Mouse (Mus musculus): ENCODE results near the gene Hhat. TPM values are rescaled to one million over a fixed set of nuclear protein-coding genes. Genes with fewer than 3 reads are reported as not detected.

The Hhat gene
- total RNA-seq, 2 experiments from 2014 or later: 1.0 to 2.4 TPM

DNA sequence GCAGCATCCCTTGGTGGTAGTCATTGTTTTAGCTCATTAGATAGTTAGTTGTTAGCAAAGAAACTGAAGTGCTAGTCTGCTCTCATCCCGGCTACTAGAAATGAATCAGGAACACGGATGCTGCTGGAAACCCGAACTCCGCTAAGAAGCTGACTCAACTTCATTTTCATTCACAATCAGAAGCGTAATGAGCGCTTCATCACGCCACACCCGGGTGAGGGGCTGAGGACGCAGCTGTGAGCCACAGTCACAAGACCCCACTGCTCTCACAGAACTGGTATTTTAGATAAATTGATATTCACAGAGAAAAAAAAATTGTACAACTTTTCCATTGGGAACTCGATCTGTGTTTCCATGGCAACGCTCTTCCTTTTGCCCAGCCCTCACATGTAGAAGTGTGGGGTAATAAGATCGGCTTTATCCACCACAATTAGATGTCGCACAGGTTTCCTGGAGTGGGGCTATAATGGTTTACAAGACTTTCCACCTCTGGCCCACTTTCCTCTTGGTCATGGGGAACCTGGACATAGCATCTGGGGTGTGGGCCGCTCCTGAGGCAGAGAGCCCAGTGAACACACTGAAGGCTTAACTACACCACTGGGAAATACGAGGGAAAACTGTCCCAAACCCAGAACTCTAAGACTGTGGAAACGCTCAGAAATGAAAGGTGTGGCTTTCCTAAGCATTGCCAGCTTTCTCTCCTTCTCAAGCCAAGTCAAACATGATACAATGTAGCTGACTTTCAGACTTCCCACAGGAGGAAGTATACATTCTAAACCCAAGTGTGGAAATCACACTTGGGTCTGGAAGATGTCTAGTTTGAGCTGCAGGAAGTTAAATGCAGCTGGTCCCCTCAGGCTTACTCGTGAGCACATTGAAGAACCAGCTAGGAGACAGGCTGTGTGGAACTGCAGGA is 14.3 kb upstream of the Hhat start:
- peak; percentile 31 for ATAC-seq (replicated peaks; ENCODE audit: poor library complexity, severe bottlenecking)

DNA sequence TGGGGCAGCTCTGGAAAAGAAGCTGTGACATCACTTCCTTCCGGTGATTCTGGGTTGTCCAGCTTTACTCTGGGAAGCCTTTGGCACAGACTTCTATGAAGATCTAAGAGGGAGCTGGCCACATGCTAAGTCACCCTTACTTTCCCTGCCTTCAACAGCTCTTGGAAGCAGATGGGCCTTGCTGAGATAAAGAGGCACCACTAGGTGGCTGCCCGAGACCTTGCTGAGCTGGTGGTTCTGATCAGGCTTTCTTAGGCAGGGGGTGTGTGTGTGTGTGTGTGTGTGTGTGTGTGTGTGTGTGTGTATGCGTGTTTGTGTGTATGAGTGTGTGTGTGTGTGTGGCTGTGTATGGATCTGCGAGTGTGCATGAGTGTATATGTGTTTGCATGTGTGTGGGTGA is 13.4 kb upstream of the Hhat start:
- peak; percentile 40 for ATAC-seq (replicated peaks; ENCODE audit: poor library complexity, severe bottlenecking)

DNA sequence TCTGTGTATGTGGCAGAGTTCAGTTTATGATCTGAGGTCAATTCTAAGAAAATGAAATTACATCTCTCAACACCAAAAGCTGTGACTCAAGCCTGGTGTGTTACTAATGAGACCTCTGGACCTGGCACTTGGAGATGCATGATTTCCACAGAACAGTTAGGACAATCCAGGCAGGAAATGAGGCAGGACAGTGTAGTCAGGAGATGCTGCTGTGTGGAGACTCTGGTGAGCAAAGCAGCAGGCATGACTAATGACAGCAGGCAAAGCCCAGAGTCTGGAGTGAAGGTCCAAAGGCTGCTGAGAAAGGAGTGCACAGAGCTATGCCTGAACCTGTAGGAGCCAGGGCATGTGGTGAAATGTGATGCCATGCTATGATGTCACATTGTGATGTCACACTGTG is 10.2 kb upstream of the Hhat start:
- no peak for ATAC-seq (replicated peaks; ENCODE audit: poor library complexity, severe bottlenecking)

DNA sequence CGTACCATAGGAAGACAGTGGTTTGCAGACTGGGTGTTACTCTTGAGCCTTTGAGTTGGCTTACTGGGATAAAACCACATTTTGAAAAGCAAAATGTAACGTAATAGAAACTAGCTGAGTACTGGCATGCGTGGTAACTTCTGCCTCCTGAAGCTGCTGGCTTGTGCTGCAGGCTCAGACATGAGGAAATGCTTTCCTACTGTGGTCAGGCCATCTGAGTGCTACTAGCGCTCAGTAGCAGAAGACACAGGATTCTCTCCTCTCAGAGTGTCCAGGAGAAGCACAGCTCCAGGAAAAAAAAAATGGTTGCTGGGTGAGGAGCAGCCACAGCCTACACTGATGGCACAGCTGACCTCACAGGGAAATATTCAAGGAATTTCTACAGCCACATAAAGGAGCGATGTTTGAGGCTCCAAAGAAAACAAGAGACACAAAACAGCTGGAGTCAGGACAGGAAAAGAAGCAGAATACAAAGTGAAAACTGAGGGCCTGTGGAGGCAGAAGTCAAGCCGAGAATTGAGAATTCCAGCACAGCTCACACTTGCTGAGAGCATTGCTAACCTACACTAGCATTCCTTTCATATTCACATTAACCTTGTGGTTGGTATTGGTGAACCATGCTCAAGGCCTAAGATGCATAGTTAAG is 8.0 kb upstream of the Hhat start:
- ATAC-seq (replicated peaks; ENCODE audit: poor library complexity, severe bottlenecking): peak; percentile 89

DNA sequence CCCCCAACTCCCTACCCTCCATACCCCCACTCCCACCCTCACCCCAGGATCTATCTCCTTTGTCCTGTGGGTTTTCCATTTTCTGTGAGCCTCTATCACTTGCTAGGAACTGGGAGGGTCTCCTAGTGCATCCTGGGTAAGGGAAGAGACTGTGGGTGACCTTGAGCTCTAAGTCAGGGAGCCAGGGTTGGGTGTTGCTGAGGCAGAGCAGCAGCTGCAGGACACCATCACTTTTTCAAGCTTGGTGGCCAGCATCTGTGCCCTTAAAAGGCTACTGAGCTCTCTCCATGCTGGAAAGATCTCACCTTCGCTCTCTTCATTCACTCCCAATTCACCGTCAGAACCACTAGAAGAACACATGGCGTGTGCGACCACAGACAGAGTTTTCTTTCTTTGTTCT is 7.2 kb upstream of the Hhat start:
- no peak for ATAC-seq (replicated peaks; ENCODE audit: poor library complexity, severe bottlenecking)

DNA sequence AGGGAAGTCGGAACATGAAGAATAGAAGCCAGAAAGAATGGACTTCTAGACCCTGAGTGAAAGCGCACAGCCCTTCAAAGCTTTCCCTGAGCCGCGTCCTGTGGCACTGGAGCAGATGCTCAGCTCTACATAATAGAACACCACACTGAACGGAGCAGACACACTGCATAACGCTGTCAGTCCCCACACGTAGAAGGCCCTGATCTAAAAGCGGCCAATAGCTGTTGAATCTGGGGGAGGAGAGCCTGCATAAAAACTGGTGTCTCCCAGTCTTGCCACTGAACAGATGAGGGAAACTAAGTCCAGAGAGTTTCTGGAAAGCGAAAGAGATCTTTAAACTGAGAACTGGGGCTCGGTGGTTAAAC is 911 bp downstream of the Hhat start:
- peak; percentile 8; the same call in 1 of the 2 replicates for ATAC-seq (replicated peaks; ENCODE audit: poor library complexity, severe bottlenecking)

DNA sequence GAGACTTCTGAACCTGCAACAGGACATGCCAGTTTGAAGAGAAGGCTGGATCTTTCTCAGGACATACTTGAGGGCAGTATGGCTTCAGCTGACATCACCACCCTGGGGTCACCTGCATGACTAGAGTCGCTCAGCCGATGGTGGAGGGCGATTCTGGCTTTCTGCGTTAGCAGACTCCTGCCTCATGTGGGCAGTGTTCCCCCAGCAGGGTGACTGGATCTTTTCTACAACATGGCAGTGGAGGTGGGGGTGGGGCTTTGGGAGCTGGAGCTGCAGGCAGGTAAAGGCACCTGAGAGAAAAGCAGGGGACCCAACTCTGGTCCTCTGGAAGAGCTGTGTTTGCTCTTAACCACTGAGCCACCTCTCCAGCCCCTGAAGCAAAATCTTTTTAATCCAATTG is 5.5 kb downstream of the Hhat start:
- no peak for ATAC-seq (replicated peaks; ENCODE audit: poor library complexity, severe bottlenecking)

DNA sequence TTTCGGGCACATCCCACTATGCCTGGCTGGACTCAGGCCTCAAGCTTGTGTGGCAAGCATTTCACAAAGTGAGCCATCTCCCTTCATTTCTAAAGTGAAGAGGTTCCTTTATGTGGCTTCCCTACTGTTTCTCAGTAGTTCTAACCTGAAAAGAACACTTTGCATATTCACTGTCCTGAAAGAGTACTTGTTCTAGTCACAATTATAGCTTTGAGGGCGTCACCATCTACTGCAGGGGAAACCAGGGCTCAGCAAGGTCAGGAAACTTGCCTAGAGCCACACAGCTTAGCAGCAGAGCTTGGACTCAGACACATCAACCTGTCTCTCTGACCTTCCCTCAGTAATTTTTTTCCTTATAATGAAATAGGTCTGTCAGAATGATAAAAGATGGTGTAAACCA is 6.5 kb downstream of the Hhat start:
- no peak for ATAC-seq (replicated peaks; ENCODE audit: poor library complexity, severe bottlenecking)

DNA sequence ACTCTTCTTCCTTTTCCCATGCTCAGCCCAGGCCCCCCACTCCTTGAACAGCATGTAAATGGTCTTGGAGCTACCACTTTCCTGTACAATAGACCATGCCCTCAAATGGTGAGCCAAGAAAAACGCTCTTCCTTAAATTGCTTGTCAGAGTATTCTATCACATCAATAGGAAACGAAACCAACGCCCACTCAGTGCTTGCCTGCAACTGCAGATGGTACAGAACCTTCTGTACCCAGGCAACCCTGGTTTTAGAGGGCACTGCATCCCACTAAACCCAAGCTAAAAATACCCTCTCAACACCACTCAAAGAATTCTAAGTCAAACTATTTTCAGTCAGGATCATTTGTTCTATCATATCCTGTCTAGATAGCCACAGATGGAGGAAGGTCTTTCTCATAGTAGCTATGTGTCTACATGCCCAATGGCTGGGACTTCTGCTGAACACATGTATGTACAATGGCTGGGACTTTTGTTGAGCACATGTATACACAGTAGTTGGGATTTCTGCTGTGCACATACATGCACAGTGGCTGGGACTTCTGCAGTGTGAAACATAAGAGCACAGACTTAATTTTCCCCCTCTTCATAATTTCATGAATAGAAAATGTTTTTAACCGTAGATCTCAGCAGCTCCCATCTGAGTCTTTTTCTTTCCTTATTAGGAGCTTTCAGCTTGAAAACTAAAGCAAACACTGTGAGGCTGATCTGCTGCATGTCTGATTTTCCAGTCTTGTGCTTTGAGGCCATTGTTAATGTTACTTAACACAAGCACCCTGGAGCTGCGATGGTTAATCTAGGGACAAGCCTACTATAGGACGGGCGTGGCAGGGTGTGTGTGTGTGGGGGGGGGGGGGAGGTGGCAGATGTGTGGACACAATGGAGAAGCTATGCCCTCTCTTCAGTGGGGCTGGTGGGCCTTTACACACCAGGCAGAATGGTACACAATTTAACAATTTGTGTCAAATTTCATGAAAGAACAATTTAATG is 7.8 kb downstream of the Hhat start:
- ATAC-seq (replicated peaks; ENCODE audit: poor library complexity, severe bottlenecking): peak; percentile 84

DNA sequence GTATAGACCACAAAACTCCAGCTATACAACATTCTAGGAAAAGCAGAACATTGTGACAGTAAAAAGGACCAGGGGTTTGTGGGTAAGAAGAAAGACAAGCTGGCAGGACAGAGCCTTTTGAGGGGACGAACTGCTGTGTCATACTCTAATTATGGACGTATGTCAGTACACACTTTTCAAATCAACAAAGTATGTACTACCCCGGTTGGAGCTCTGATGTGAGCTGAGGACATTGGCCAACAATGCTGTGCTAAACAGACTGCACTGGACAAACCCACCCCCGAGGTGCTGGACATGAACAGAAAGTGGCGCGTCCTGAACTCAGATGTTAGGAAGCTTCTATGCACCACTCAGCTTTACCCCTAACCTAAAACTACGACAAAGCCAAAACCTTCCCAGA is 14.3 kb downstream of the Hhat start:
- no peak for ATAC-seq (replicated peaks; ENCODE audit: poor library complexity, severe bottlenecking)

DNA sequence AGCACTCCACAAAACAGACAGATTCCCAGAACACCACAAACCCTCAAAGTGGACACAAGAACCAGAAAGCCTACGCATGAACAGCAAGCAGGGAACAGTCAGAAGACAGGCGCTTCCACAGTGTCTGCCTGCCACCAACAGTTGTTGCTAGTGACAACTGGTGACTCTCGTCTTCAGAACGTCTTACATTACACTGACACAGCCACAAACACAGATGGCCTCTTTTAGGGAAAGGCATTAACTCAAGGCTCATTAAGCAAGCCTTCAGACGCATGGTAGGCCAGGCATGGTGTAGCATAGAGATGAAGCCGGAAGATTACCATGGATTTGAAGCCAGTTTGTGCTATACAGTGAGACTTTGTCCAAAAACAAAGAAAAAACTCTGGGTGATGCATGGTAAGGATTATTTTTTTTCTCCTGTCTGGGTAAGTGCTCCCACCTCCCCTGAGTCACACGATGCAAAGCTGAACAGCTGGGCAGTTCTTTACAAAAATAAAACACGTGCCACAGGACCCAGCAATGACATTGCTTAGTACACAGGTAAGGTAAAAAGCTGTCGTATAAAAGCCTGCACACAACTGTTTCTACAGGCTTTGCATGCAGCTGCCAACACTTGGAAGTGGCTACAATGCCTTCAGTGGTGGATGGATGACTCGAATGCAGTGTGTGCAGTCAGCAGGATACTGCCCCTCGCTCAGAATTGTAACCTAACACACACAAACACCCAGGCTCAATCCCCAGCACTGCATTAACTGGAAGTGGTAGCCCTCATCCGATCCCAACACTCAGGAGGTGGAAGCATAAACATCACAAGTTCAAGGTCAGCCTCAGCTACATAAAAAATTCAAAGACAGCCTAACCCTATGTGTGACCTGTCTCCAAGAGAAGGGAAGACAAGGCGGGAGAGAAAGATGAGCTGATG is 15.1 kb downstream of the Hhat start:
- ATAC-seq (replicated peaks; ENCODE audit: poor library complexity, severe bottlenecking): no peak

DNA sequence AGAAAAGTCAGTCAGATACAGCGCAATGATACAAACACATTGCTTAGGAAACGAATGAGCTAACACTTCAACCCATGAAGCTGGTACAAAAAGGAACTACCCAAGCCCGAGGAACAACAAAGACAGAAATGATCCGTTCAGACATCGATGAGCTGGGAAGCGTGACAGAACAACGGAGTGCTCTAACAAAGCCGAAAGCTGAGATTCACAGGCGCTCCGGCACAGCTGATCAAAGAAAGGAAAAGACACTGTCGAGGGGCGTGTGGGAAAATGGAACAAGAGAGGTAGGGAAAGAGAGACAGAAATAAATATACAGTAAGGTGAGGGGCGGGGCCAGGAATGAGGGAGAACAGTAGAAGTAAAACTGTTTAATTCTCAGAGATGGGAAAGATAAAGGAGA is 15.8 kb downstream of the Hhat start:
- ATAC-seq (replicated peaks; ENCODE audit: poor library complexity, severe bottlenecking): no peak

DNA sequence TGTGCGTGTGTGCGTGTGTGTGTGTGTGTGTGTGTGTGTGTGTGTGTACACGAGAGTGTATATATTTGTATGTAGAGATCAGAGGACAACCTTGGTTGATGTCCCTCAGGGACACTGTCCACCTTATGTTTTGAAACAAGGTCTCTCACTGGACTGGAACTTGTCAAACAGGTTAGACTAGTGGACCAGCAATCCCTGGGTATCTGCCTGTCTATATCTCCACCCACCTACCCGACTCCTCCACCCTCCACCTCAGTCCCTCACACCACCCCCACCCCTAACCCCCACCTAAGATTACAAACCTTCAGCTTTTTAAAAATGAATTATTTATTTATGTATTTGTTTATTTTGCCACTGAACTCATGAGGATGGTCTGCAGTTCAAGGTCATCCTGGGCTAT is 16.8 kb downstream of the Hhat start:
- no peak for ATAC-seq (replicated peaks; ENCODE audit: poor library complexity, severe bottlenecking)

DNA sequence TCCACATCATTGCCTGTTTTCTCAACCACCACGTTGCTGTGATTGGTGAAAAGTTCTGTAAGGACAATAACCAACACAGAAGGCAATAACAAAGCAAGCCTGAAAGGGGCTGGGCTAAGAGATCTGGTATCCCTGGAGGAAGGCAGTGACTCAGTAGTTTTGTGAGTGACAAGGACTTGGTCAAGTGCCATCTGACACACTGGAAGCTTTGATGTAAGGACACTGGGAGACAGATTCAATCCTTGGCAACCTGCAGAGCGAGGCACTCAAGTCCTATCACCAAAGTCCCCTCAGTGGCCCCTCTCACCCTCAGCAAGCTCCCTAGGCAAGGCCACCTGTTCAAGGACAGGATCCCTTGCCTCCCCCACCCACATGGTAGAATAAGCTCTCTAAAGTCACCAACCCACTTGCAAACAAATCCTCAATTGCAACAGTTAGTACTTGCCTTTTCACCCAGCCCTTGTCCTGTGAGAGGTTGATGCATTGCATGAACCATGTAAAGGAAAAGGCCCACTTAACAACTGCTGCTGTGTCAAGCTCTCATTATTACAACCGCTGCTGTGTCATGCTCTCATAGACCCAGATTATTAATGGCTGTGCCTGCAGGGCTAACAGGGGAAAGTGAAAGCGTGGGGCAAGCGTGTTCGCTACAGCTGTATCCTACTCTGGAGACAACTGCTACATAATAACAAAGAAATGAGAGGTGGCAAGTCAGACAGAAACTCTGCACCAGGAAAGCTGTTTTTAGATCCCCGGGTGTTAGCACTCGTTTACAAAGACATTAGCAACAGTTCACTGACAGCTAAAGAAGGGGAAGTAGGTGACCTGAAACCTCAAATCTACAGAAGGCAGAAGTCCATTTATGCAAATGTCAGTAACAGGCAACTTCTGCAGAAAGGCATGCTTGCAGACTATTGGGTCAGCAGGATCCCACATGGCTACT is 18.1 kb downstream of the Hhat start:
- ATAC-seq (replicated peaks; ENCODE audit: poor library complexity, severe bottlenecking): peak; percentile 88

DNA sequence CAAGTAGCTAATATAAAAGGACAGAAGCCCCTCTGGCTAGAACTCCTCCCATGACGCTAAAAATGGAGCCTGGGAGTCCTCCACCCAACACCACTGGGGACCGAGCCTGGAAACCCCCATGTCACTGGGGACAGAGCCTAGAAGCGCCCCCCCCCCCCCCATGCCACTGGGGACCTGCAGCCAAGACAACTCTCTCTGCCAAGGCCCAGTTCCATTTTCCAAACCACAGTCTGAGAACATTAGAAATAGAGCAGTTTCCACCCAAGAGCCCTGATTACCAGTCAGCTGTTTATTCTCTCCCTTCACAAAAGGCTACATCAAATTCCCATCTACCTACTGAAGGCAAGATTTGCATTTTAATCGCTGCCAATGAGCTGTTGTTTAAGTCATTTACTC is 21.0 kb downstream of the Hhat start:
- ATAC-seq (replicated peaks; ENCODE audit: poor library complexity, severe bottlenecking): no peak

DNA sequence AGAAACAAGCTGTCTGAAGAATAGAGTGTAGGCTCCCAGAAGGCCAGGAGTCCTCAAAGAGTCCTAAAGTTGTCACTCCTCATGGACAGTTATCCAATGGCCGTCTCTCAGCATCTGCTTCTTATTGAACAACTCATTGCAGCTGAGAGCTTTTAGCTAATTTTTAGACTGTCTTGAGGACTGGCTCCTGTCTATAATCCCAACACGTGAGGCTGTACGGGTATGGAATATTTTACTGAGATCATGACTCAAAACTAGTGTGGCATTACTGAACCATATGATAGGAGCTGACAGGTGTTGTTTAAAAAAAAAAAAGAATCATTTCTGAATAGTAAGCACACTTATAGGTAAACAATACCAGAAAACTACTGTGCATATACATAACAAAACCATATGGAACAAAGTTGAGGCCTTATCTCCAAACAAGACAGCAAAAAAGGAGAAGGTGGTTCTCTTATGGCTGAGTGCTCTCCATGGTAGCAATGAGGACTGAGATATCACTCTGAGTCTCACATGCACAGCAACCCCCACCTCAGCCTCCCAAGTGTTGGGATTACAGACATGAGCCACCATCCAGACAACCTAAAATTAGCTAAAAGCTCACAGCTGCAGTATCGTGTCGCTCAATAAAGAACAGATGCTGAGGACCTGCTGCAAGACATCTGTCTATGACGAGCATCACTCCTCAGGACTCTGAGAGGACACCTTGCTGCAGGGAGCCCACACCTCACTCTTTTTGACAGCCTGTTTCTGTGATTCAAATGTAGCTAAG is 21.6 kb downstream of the Hhat start:
- ATAC-seq (replicated peaks; ENCODE audit: poor library complexity, severe bottlenecking): no peak

DNA sequence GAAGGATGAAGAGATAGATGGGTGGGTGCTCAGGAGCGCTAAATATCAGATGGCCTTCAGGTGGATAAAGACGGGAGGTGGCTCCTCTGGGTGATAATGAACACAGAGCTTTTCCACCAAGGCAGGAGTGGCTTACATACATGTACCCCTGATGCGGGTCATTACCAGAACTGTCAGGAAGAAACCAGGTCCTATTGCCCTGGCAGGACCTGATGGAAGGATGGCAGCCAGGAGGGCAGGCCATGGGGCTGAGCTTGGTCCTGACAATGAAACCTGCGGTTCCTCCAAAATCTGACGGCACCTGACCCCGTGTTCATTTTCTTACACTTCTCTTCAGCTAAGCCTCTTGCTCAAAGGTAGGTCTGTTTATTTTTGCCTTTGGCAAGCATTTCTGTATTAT is 24.8 kb downstream of the Hhat start:
- peak; percentile 15 for ATAC-seq (replicated peaks; ENCODE audit: poor library complexity, severe bottlenecking)

All from granulocyte monocyte progenitor cell, adult 5-6 weeks (primary cell).